Mouse (Mus musculus) spleen, postnatal 4 days (tissue): ENCODE data around the gene Imp3.
"Not testable (repeated sequence)": the region's sequence is repeated elsewhere in the genome, so short reads cannot be mapped to it uniquely, and the experiment has no call there.

Source experiments
- DNase-seq, 2 experiments: peaks; one replicate each; pipeline ENCODE4 v3.0.0; 2022; ENCODE audit warnings: low spot score in 2 of 2

The Imp3 gene

GRCm38 (mm10) chr9:56922746-56923145 lies 14.5 kb upstream of the Imp3 start:
- DNase-seq, result no peak

- DNase-seq, result no peak
Observed at GRCm38 (mm10) chr9:56923841-56924650, 13.2 kb upstream of the Imp3 start.

- peak in 1 of 2 experiments; percentile 45 for DNase-seq
Observed at GRCm38 (mm10) chr9:56924651-56925027, 12.6 kb upstream of the Imp3 start.

GRCm38 (mm10) chr9:56925291-56926024 lies 11.8 kb upstream of the Imp3 start:
- DNase-seq, result no peak

GRCm38 (mm10) chr9:56926025-56926360 lies 11.3 kb upstream of the Imp3 start:
- no peak for DNase-seq

GRCm38 (mm10) chr9:56926387-56926786 lies 10.9 kb upstream of the Imp3 start:
- DNase-seq, result no peak

GRCm38 (mm10) chr9:56927191-56928012 lies 9.9 kb upstream of the Imp3 start:
- DNase-seq, result no peak

- DNase-seq, result peak; percentile 78 to 92
Observed at GRCm38 (mm10) chr9:56928041-56928811, 9.0 kb upstream of the Imp3 start, which contains the start of gene Snx33. TSS of gene Snx33 (minus strand) at chr9:56928371.

- no peak for DNase-seq
Observed at GRCm38 (mm10) chr9:56929496-56929895, 7.8 kb upstream of the Imp3 start.

GRCm38 (mm10) chr9:56930556-56930955 lies 6.7 kb upstream of the Imp3 start:
- DNase-seq, result no peak

GRCm38 (mm10) chr9:56936861-56937222 lies 433 bp upstream of the Imp3 start:
- DNase-seq, result no peak

- DNase-seq, result no peak
Observed at GRCm38 (mm10) chr9:56938374-56938773, 1.1 kb downstream of the Imp3 start.

GRCm38 (mm10) chr9:56947481-56947880 lies 10.2 kb downstream of the Imp3 start:
- peak; percentile 51 to 79 for DNase-seq

GRCm38 (mm10) chr9:56948699-56949098 lies 11.4 kb downstream of the Imp3 start:
- not testable (repeated sequence) for DNase-seq

GRCm38 (mm10) chr9:56949767-56950166 lies 12.5 kb downstream of the Imp3 start:
- DNase-seq, result peak in 1 of 2 experiments; percentile 14

- peak; percentile 96 for DNase-seq
Observed at GRCm38 (mm10) chr9:56950414-56951400, 13.4 kb downstream of the Imp3 start, which contains the start of gene Snupn. TSS of gene Snupn (plus strand) at chr9:56950878.

GRCm38 (mm10) chr9:56953562-56953961 lies 16.3 kb downstream of the Imp3 start:
- DNase-seq, result no peak

- no peak for DNase-seq
Observed at GRCm38 (mm10) chr9:56956966-56957675, 19.8 kb downstream of the Imp3 start.

- DNase-seq, result no peak
Observed at GRCm38 (mm10) chr9:56958689-56959088, 21.4 kb downstream of the Imp3 start.

GRCm38 (mm10) chr9:56961591-56961990 lies 24.3 kb downstream of the Imp3 start:
- no peak for DNase-seq
